Mouse (Mus musculus) left cerebral cortex, adult 18-20 months (tissue): ENCODE data around the gene Plbd2. TPM values are rescaled to one million over a fixed set of nuclear protein-coding genes. Genes with fewer than 3 reads are reported as not detected.

Experiments used
- DNase-seq, 2 experiments: peaks; one replicate each; pipeline ENCODE4 v3.0.0; 2021 to 2022; ENCODE audit warnings: low spot score in 2 of 2, mixed read lengths in 1 of 2
- total RNA-seq, 2 experiments: library from RNA; stranded (reverse); gene quantifications; 2 replicates each; pipeline ENCODE4 v1.2.3; 2021

Plbd2 gene
- total RNA-seq, 2 experiments from 2014 or later, result 54.5 to 57.2 TPM

- no peak for DNase-seq
Measured at GRCm38 (mm10) chr5:120477993-120478392, 25.4 kb downstream of the Plbd2 start.

GRCm38 (mm10) chr5:120476296-120476695 is 27.1 kb downstream of the Plbd2 start, which contains the start of gene Sds:
Sds (plus strand) TSS chr5:120476526.
- DNase-seq, result no peak

GRCm38 (mm10) chr5:120475861-120476260 is 27.6 kb downstream of the Plbd2 start:
- DNase-seq, result no peak

GRCm38 (mm10) chr5:120473361-120473760 is 30.1 kb downstream of the Plbd2 start:
- no peak for DNase-seq

DNA sequence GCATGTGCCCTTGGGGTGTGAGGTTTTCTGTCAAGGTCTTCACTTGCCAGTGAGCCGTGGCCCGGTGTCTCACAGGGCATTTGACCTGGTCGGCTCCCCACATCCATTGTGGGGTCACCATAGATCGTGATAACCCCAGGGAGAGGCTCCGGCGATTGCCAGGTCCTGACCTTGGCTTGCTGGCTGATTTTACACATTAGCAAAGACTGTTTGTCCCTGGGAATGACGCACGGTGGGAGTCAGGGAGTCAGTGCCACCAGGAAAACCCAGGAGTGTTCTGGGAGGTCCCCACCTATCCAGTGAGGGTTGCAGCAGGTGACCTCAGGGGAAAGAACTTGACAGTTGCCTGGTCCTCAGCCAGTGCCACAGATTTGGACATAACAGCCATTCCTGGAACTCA is 30.7 kb downstream of the Plbd2 start, which contains the start of gene Sdsl:
Gene Sdsl (minus strand): TSS at position 41 of the 400 bp plus-strand sequence.
- no peak for DNase-seq

DNA sequence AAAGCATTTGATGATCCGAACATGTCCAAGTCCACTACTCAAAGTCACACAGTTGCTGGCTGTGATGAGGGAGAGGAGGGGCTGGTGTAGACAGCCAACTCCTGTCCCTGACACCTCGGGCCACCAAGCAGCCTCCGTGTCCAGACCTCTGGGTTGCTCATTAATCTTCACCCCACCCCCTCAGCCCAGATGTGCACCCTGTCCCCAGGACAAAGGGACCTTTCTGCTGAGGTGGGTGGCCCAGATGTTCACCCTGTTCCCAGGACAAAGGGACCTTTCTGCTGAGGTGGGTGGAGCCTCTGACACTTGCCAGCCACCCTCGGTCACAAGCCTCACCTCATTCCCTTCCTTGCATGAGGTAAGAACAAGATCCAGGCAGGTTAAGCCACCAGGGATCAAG is 31.9 kb downstream of the Plbd2 start:
- no peak for DNase-seq

DNA sequence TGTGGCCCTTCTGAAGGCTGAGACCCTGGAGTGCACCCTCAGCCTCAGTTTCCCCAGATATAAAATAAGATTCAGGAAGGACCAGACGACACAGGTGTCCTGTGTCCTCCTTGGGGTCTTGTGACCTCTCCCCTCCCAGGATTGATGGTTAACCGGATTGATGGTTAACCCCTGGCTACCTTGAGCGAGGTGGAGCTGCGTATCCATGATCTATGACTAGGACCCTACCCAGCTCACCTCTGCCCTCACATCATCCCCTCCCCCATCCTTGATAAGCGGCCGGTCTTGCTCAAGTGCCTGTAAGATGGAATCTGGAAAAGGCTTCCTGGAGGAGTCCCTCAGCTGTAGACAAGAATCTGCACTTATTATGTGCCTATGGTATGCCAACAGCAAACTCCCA is 34.6 kb downstream of the Plbd2 start:
- no peak for DNase-seq

GRCm38 (mm10) chr5:120468336-120468735 is 35.1 kb downstream of the Plbd2 start:
- no peak for DNase-seq

GRCm38 (mm10) chr5:120467026-120467425 is 36.4 kb downstream of the Plbd2 start:
- no peak for DNase-seq

GRCm38 (mm10) chr5:120465860-120466259 is 37.6 kb downstream of the Plbd2 start:
- DNase-seq, result no peak

GRCm38 (mm10) chr5:120465062-120465461 is 38.4 kb downstream of the Plbd2 start:
- no peak for DNase-seq

DNA sequence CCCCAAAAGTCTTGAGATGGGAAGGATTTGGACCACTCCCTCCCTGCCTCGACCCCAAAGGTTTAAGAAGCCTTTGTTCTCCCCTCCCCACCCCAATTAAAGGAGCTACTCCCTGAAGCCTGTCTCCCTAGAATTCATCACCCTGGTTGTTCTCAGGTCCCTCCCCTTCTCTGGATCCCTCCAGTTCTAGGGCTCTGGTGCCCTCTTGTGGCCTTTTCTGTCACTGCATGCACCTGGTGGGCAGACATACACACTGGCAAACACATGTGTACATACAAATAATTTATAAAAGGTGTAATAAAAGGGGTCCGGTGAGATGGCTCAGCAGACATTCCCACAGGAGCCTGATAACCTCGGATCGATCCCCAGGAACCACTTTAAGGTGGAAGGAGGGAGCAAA is 39.1 kb downstream of the Plbd2 start:
- no peak for DNase-seq

GRCm38 (mm10) chr5:120461902-120462301 is 41.5 kb downstream of the Plbd2 start:
- no peak for DNase-seq

DNA sequence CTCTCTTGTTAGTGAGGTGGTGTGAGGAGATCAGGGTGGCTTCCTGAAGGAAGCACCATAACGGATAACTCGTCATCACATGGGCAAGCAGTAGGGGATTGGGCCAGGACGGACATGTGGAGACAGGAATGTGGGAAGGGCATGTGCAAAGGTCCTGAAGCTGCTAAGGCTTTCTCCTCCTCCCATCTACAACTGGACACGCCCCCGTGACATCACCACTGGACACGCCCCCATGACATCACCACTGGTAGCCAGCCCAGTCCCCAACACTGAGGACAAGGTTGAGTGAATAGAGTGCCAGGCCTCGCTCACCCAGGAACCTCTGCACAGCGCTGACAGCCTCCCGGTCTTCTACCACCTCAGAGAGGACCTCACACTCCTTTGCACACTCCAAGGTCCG is 44.3 kb downstream of the Plbd2 start:
- DNase-seq, result no peak

- peak; percentile 50 to 73 for DNase-seq
Measured at GRCm38 (mm10) chr5:120457628-120458027, 45.8 kb downstream of the Plbd2 start.

- no peak for DNase-seq
Measured at GRCm38 (mm10) chr5:120456841-120457554, 46.4 kb downstream of the Plbd2 start.

GRCm38 (mm10) chr5:120456253-120456652 is 47.2 kb downstream of the Plbd2 start:
- no peak for DNase-seq

- no peak for DNase-seq
Measured at GRCm38 (mm10) chr5:120454756-120455337, 48.6 kb downstream of the Plbd2 start.

DNA sequence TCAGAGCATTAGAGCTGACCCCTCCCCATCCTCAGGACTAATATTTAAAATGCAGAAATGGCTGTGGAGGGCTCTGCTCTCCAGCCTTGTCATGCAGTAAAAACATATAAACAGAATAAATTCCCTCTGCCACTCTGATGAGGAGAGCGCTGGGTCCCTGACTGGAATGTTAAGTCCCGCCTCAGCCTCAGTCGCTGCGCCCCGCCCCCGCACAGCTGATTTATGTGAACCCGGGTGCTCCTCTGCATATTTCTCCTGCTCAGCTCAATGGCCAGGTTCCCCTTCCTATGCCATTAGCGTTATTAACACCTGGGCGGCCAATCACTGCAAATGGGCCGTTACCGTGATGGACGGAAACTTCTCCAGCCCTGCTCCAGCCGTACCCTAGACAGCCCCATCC is 56.1 kb downstream of the Plbd2 start:
- DNase-seq, result no peak

DNA sequence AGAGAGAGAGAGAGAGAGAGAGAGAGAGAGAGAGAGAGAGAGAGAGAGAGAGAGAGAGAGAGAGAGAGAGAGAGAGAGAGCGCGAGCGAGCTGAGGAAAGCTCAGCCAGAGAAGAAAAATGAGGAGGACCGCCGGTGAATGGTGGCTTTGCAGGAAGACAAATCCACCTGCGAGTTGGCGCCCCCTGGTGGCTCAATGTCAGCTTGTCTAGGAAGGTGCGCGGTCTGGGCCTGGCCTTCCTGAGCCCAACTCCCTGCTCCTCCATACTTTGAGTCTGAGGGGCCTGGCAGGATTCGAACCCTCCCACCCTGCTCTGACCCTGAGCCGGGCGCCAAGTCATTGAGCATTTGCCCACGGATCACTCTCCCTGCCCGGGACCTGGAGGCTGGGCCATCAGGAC is 62.7 kb downstream of the Plbd2 start:
- DNase-seq, result peak; percentile 91 to 99

DNA sequence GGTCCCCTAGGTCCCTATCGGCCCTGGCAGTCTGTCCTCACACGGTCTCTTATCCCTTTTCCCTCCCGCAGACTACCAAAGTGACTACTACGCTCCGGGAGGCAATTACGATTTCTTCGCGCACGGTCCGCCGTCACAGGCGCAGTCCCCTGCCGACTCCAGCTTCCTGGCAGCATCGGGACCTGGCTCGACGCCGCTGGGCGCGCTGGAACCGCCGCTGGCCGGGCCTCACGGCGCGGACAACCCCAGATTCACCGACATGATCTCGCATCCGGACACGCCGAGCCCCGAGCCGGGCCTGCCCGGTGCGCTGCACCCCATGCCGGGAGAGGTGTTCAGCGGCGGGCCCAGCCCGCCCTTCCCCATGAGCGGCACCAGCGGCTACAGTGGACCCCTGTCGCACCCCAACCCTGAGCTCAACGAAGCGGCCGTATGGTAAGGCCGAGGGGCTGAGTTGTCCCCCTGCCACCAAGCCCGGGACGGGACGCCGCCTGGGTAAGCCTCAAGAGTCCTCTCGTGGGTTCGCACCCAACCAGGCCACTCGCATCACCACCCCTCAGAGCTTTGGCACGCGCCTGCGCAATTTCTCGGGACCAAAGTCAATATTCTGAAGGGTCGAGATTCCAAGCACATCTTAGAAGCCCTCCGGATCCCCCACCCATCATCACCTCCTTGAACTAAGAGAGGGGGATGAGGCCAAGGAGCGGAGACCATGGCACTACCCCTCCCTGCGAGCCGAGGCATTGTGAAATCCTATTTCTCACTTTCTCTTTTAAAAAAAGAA is 63.3 kb downstream of the Plbd2 start:
- DNase-seq, result no peak
